Mouse (Mus musculus): ENCODE measurements around the gene Cdc37l1. TPM values are rescaled to one million over a fixed set of nuclear protein-coding genes. Genes with fewer than 3 reads are reported as not detected.
A peak's percentile ranks its signal among the peaks of the same experiment; 100 is the strongest.

Gene Cdc37l1
- total and polyA plus RNA-seq, 3 experiments = 20.4 to 80.4 (median 68.6) TPM

- WGBS = 8% methylated on average over 11 of the region's 11 CpGs
- TF ChIP-seq EP300 (IDR thresholded peaks at IDR 0.05; ENCODE audit: insufficient read depth, low read depth, low read length) (peak; percentile 61), CTCF (IDR thresholded peaks at IDR 0.05) (no peak), POLR2A (IDR thresholded peaks at IDR 0.05; ENCODE audit: insufficient read depth, low read depth, low read length) (peak; percentile 93)
- peak; percentile 84 to 90 for DNase-seq
- Histone ChIP-seq H3K4me3 (peak overlapping the region; percentile 54), H3K79me2 (replicated peaks; ENCODE audit: control insufficient read depth, insufficient read depth, low read length) (no peaks in the 10 kb centered on the region), H3K27ac (peak overlapping the region; percentile 86), H3K27me3 (ENCODE audit: control insufficient read depth, insufficient read depth, low read length) (no peaks in the 10 kb centered on the region), H3K9ac (ENCODE audit: low read depth, low read length) (peak overlapping the region; percentile 59), H3K4me1 (ENCODE audit: control insufficient read depth, insufficient read depth, low read length) (peaks cover 12% of the 10 kb centered on the region), H3K36me3 (ENCODE audit: control insufficient read depth, insufficient read depth, low read length) (no peaks in the 10 kb centered on the region; the same call in 1 of the 2 replicates)
- intact Hi-C loops (cut with DNase I) = loop anchor here (1.0 to 10.0 kb wide), 3 partner anchors 33 to 438 kb away; no protein-coding TSS in a partner anchor
These were observed 76.9 kb downstream of the Cdc37l1 start for GRCm38 (mm10) chr19:29066981-29067471.

GRCm38 (mm10) chr19:29069195-29069594 lies 79.0 kb downstream of the Cdc37l1 start:
- TF ChIP-seq CTCF (IDR thresholded peaks at IDR 0.05) (no peak), POLR2A (IDR thresholded peaks at IDR 0.05; ENCODE audit: insufficient read depth, low read depth, low read length) (no peak), EP300 (IDR thresholded peaks at IDR 0.05; ENCODE audit: insufficient read depth, low read depth, low read length) (no peak)
- Histone ChIP-seq H3K27me3 (ENCODE audit: control insufficient read depth, insufficient read depth, low read length) (no peaks in the 10 kb centered on the region), H3K9ac (ENCODE audit: low read depth, low read length) (no peak overlapping the region), H3K36me3 (ENCODE audit: control insufficient read depth, insufficient read depth, low read length) (no peaks in the 10 kb centered on the region; the same call in 1 of the 2 replicates), H3K79me2 (replicated peaks; ENCODE audit: control insufficient read depth, insufficient read depth, low read length) (no peaks in the 10 kb centered on the region), H3K27ac (no peak overlapping the region), H3K4me1 (ENCODE audit: control insufficient read depth, insufficient read depth, low read length) (peaks cover 10% of the 10 kb centered on the region), H3K4me3 (no peak overlapping the region)
- no peak for DNase-seq
- 55% methylated on average over 5 of the region's 5 CpGs for WGBS
- intact Hi-C loops (cut with DNase I) = loop anchor here (5.0 to 10.0 kb wide), 2 partner anchors 198 to 436 kb away; no protein-coding TSS in a partner anchor

- Histone ChIP-seq H3K27ac (peak overlapping the region; percentile 26; the same call in 1 of the 2 replicates), H3K4me1 (ENCODE audit: control insufficient read depth, insufficient read depth, low read length) (no peaks in the 10 kb centered on the region), H3K79me2 (replicated peaks; ENCODE audit: control insufficient read depth, insufficient read depth, low read length) (no peaks in the 10 kb centered on the region; the same call in 1 of the 2 replicates), H3K4me3 (no peak overlapping the region), H3K9ac (ENCODE audit: low read depth, low read length) (no peak overlapping the region), H3K27me3 (ENCODE audit: control insufficient read depth, insufficient read depth, low read length) (no peaks in the 10 kb centered on the region), H3K36me3 (ENCODE audit: control insufficient read depth, insufficient read depth, low read length) (no peaks in the 10 kb centered on the region)
- intact Hi-C loops (cut with DNase I) = no loop called here
- no peak for TF ChIP-seq POLR2A (IDR thresholded peaks at IDR 0.05; ENCODE audit: insufficient read depth, low read depth, low read length)
- no peak for TF ChIP-seq EP300 (IDR thresholded peaks at IDR 0.05; ENCODE audit: insufficient read depth, low read depth, low read length)
- no peak for TF ChIP-seq CTCF (IDR thresholded peaks at IDR 0.05)
- DNase-seq = peak; percentile 33 to 38
- WGBS = 33% methylated on average over 6 of the region's 6 CpGs
These were observed 84.7 kb downstream of the Cdc37l1 start for GRCm38 (mm10) chr19:29074802-29075201.

Other genes starting within 250 kb of the Cdc37l1 start
- gene Slc1a1, start 155.3 kb upstream of the Cdc37l1 start, total RNA-seq (2021) = 1 to 10 TPM; 1.3 to 2.9 TPM
- 2.2 and 2.5 TPM in 2 replicates for gene Slc1a1, start 155.3 kb upstream of the Cdc37l1 start, polyA plus RNA-seq (2012; rRNA removed)
- 1 to 10 TPM; 6.6 to 7.4 TPM for gene Plpp6, start 26.4 kb upstream of the Cdc37l1 start, total RNA-seq (2021)
- 4.9 and 6.6 TPM in 2 replicates for gene Plpp6, start 26.4 kb upstream of the Cdc37l1 start, polyA plus RNA-seq (2012; rRNA removed)
- 10 to 100 TPM; 22.6 to 27.0 TPM for gene 4430402I18Rik, start 22.6 kb upstream of the Cdc37l1 start, total RNA-seq (2021)
- 16.8 and 20.6 TPM in 2 replicates for gene 4430402I18Rik, start 22.6 kb upstream of the Cdc37l1 start, polyA plus RNA-seq (2012; rRNA removed)
- 100 to 1,000 TPM in 1 of 2 experiments, 10 to 100 TPM in 1; 85.8 to 101 TPM for gene Ak3, start 57.6 kb downstream of the Cdc37l1 start, total RNA-seq (2021)
- 70.1 and 94.1 TPM in 2 replicates for gene Ak3, start 57.6 kb downstream of the Cdc37l1 start, polyA plus RNA-seq (2012; rRNA removed)
- gene Rcl1, start 111.0 kb downstream of the Cdc37l1 start, total RNA-seq (2021) = 1 to 10 TPM; 5.0 to 6.2 TPM
- 5.3 and 5.6 TPM in 2 replicates for gene Rcl1, start 111.0 kb downstream of the Cdc37l1 start, polyA plus RNA-seq (2012; rRNA removed)